14 mouse cellular contexts compared by ENCODE assay signal in genomic region chr5:21487716-21488115, GRCm38 (mm10). TPM values are rescaled to one million over a fixed set of nuclear protein-coding genes. Genes with fewer than 3 reads are reported as not detected.
A peak's percentile ranks its signal among the peaks of the same experiment; 100 is the strongest.
DNase-seq lines count a peak whose midpoint lies in the region; ATAC-seq lines count a peak whose summit lies in the region.
"Had no signal": no experiment of that assay in that cellular context is flagged by ENCODE, and none has a peak within 500 bp of the region (broad histone marks: within the 10 kb centered on the region; RNA-seq: fewer than 3 reads in every experiment).

No protein-coding gene starts in this region.

- no peaks in the 10 kb centered on the region for H3K36me3 ChIP-seq in forebrain, embryonic 13.5 days (ENCODE audit: poor library complexity, severe bottlenecking)
- H3K36me3 ChIP-seq: neural tube, embryonic 12.5 days had no signal

- intact Hi-C loops in heart, postnatal 25 days (cut with DNase I) = no loop called here
- intact Hi-C loops in heart, postnatal 10 days (cut with DNase I) = no loop called here

- WGBS in forebrain, embryonic 13.5 days = 85% methylated on average over 3 of the region's 3 CpGs

- no peak overlapping the region for H3K27ac ChIP-seq in forebrain, embryonic 13.5 days
- H3K27ac ChIP-seq: neural tube, embryonic 12.5 days had no signal

- H3K4me2 ChIP-seq in forebrain, embryonic 13.5 days = no peak overlapping the region
- H3K4me2 ChIP-seq: lung, embryonic 14.5 days; neural tube, embryonic 12.5 days had no signal

- H3K9me3 ChIP-seq in forebrain, embryonic 13.5 days (replicated peaks) = no peaks in the 10 kb centered on the region
- H3K9me3 ChIP-seq: neural tube, embryonic 12.5 days had no signal

- no peak overlapping the region for H3K9ac ChIP-seq in forebrain, embryonic 13.5 days
- H3K9ac ChIP-seq: lung, embryonic 14.5 days; neural tube, embryonic 12.5 days had no signal

- ATAC-seq in forebrain, embryonic 13.5 days = no peak
- ATAC-seq: midbrain, embryonic 16.5 days had no signal

- no peak overlapping the region for H3K4me3 ChIP-seq in forebrain, embryonic 13.5 days
- H3K4me3 ChIP-seq: neural tube, embryonic 12.5 days had no signal

- H3K4me1 ChIP-seq in forebrain, embryonic 13.5 days = no peaks in the 10 kb centered on the region

- no peaks in the 10 kb centered on the region for H3K27me3 ChIP-seq in forebrain, embryonic 13.5 days
- H3K27me3 ChIP-seq: neural tube, embryonic 12.5 days had no signal

- DNase-seq in heart, postnatal 25 days (ENCODE audit: low spot score) = peak; percentile 6
- DNase-seq in heart, postnatal 10 days = no peak
- peak; percentile 81 for DNase-seq in brain, adult 2 months (ENCODE audit: low read depth, low spot score)
- DNase-seq in cerebellum, adult 9-10 months = peak; percentile 90
- DNase-seq in gastrocnemius, adult 8-10 months (ENCODE audit: low spot score in 2 of 2) = peak; percentile 8 to 49
- no peak for DNase-seq in urinary bladder, adult 18-20 months (ENCODE audit: low spot score in 2 of 2)
- DNase-seq in spleen, adult 12 weeks (ENCODE audit: low spot score) = no peak
- DNase-seq: B cell, adult 2 months; kidney, adult 8-10 months; lung, embryonic 14.5 days had no signal

RNA-seq across cellular contexts. Expression of gene Lrrc17, which starts 55.6 kb away (rescaled TPM):
- total RNA-seq in heart, postnatal 25 days (2021) = 1 to 10 TPM; 2.4 to 4.2 TPM
- 10 to 100 TPM; 13.4 to 14.7 TPM for total RNA-seq in heart, postnatal 10 days (2021)
- total RNA-seq in gastrocnemius, adult 8-10 months (2022) = 1 to 10 TPM in 2 of 4 experiments, under 1 TPM in 2; 0.89 to 2.0 (median 1.0) TPM
- 3.9 TPM in 2 replicates for polyA plus RNA-seq in forebrain, embryonic 13.5 days (2015; fragmentation: Nextera tagmentation; extraction: Ambion mirVana)
- polyA plus RNA-seq: cortical plate, adult 2 months had no signal

Comparison
In these comparisons a context has a peak if more than half of its experiments do, and no peak if none do; other contexts are left out.
1. DNase-seq: peak in heart, postnatal 25 days (single experiment), brain, adult 2 months (single experiment), cerebellum, adult 9-10 months (single experiment) and gastrocnemius, adult 8-10 months (2 of 2); none in heart, postnatal 10 days (0 of 2), urinary bladder, adult 18-20 months (0 of 2) and spleen, adult 12 weeks (single experiment).